Mouse (Mus musculus): Measurements from ENCODE around the gene Gpr132. TPM values are rescaled to one million over a fixed set of nuclear protein-coding genes. Genes with fewer than 3 reads are reported as not detected.

Gpr132 gene
- total and polyA plus RNA-seq, 3 experiments: 24.4 to 62.1 (median 44.7) TPM

DNA sequence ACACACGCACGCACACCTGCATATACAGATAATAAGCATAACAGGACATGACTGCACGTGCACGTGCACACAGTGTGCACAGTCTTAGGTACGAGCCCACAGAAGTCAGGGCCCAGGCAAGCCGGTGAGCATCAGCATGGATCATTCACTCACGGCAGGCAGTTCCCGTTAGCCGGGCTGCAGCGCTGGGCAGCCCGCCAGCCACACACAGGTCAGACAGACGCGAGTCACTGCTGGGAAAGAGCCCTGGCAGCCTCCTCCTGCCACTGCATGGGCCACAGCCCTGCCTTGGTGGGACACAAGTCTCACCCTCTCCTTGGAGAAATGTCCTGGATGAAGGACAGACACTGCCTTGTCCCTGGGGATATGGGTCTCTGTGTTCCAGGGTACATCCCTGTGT, 64.0 kb downstream of the Gpr132 start:
- no peak overlapping the region for H3K9ac ChIP-seq (ENCODE audit: insufficient read depth, low read depth)
- in situ Hi-C loops (cut with MboI; ENCODE audit: low pct_ligation_motif_present, low pct_unique_long_range_greater_than_20kb, low sequenced_read_pairs): no loop called here
- no peaks in the 10 kb centered on the region for H3K9me3 ChIP-seq (replicated peaks; ENCODE audit: low read length)
- DNase-seq (ENCODE audit: extremely low read depth): no peak
- peaks cover 22 to 41% of the 10 kb centered on the region in 2 experiments for H3K4me1 ChIP-seq (ENCODE audit: control insufficient read depth in 1 of 2, insufficient read depth in 2 of 2)
- dilution Hi-C loops (cut with MboI; ENCODE audit: extremely low pct_ligation_motif_present, extremely low pct_unique_long_range_greater_than_20kb, low sequenced_read_pairs): no loop called here
- no peak overlapping the region for H3K4me3 ChIP-seq (replicated peaks in 1 of 3; ENCODE audit: low read depth in 2 of 3, low read length in 2 of 3, poor library complexity in 1 of 3)
- no peaks in the 10 kb centered on the region for H3K36me3 ChIP-seq (replicated peaks in 1 of 2; ENCODE audit: control insufficient read depth in 1 of 2, insufficient read depth in 1 of 2, low read length in 1 of 2)
- no peak overlapping the region for H3K4me2 ChIP-seq (ENCODE audit: insufficient read depth, low read depth, poor library complexity, severe bottlenecking)
- no peak for TF ChIP-seq ZNF384 (IDR thresholded peaks at IDR 0.05; ENCODE audit: low read depth, low read length)
- TF ChIP-seq HCFC1 (IDR thresholded peaks at IDR 0.05; ENCODE audit: low read depth, low read length): no peak
- no peak for TF ChIP-seq JUN (IDR thresholded peaks at IDR 0.05; ENCODE audit: insufficient read depth, low read depth, low read length)
- TF ChIP-seq CHD2 (IDR thresholded peaks at IDR 0.05; ENCODE audit: low read length): no peak
- TF ChIP-seq MYC (IDR thresholded peaks at IDR 0.05; ENCODE audit: low read depth, low read length): no peak
- no peak for TF ChIP-seq USF2 (conservative IDR thresholded peaks at IDR 0.05; ENCODE audit: low read depth, low read length)
- no peak for TF ChIP-seq NELFE (IDR thresholded peaks at IDR 0.05; ENCODE audit: low read depth, low read length)
- no peak for TF ChIP-seq E2F4 (IDR thresholded peaks at IDR 0.05; ENCODE audit: insufficient replicate concordance, low read depth, low read length)
- no peak for TF ChIP-seq GABPA (IDR thresholded peaks at IDR 0.05; ENCODE audit: insufficient replicate concordance, low read depth, low read length)
- TF ChIP-seq NRF1 (IDR thresholded peaks at IDR 0.05; ENCODE audit: low read depth, low read length): no peak
- no peak for TF ChIP-seq MAZ (IDR thresholded peaks at IDR 0.05; ENCODE audit: low read depth, low read length)
- TF ChIP-seq JUND (conservative IDR thresholded peaks at IDR 0.05; ENCODE audit: low read depth, low read length): no peak
- no peak for TF ChIP-seq ZKSCAN1 (IDR thresholded peaks at IDR 0.05; ENCODE audit: borderline replicate concordance, low read depth, low read length)
- no peak for TF ChIP-seq MAFK (IDR thresholded peaks at IDR 0.05; ENCODE audit: insufficient replicate concordance, low read length)
- TF ChIP-seq SIN3A (IDR thresholded peaks at IDR 0.05; ENCODE audit: low read length): no peak
- no peak overlapping the region for H3K27ac ChIP-seq (ENCODE audit: insufficient read depth, low read depth)
- peaks cover 7% of the 10 kb centered on the region for H3K27me3 ChIP-seq (replicated peaks)
- no peaks in the 10 kb centered on the region for H3K79me2 ChIP-seq (replicated peaks; ENCODE audit: control insufficient read depth, extremely low read depth, insufficient read depth, poor library complexity, severe bottlenecking)

DNA sequence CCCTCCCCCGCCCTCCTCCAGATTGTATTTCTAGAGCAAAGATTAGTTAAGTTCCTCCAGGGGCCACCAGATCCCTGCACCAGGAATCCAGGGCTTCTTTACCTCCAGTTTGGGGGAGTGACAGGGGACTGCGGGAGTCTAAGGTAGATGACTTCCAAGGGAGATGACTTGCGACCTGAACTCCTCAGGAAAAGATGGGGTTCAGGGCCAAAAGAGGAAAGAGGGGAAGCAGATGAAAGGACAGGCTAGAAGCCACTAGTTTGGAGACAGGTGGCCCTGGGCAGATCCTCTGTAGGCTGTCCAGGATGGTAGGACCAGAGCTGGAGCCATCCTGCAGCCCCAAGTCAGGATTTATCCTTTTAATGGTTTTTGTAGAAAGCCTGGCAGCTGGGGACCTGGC, 65.1 kb downstream of the Gpr132 start:
- Histone ChIP-seq H3K27ac (ENCODE audit: insufficient read depth, low read depth) (no peak overlapping the region), H3K9me3 (replicated peaks; ENCODE audit: low read length) (no peaks in the 10 kb centered on the region), H3K36me3 (replicated peaks in 1 of 2; ENCODE audit: control insufficient read depth in 1 of 2, insufficient read depth in 1 of 2, low read length in 1 of 2) (no peaks in the 10 kb centered on the region), H3K27me3 (replicated peaks) (peaks cover 6% of the 10 kb centered on the region), H3K4me1 (ENCODE audit: control insufficient read depth in 1 of 2, insufficient read depth in 2 of 2) (peaks cover 29 to 44% of the 10 kb centered on the region in 2 experiments), H3K4me3 (replicated peaks in 1 of 3; ENCODE audit: low read depth in 2 of 3, low read length in 2 of 3, poor library complexity in 1 of 3) (no peak overlapping the region), H3K9ac (ENCODE audit: insufficient read depth, low read depth) (no peak overlapping the region), H3K79me2 (replicated peaks; ENCODE audit: control insufficient read depth, extremely low read depth, insufficient read depth, poor library complexity, severe bottlenecking) (no peaks in the 10 kb centered on the region), H3K4me2 (ENCODE audit: insufficient read depth, low read depth, poor library complexity, severe bottlenecking) (no peak overlapping the region)
- no peak for DNase-seq (ENCODE audit: extremely low read depth)
- TF ChIP-seq HCFC1 (IDR thresholded peaks at IDR 0.05; ENCODE audit: low read depth, low read length) (no peak), NELFE (IDR thresholded peaks at IDR 0.05; ENCODE audit: low read depth, low read length) (no peak), ZKSCAN1 (IDR thresholded peaks at IDR 0.05; ENCODE audit: borderline replicate concordance, low read depth, low read length) (no peak), IRF4 (IDR thresholded peaks at IDR 0.05; ENCODE audit: low read depth, low read length) (no peak)
- dilution Hi-C loops (cut with MboI; ENCODE audit: extremely low pct_ligation_motif_present, extremely low pct_unique_long_range_greater_than_20kb, low sequenced_read_pairs): no loop called here
- in situ Hi-C loops (cut with MboI; ENCODE audit: low pct_ligation_motif_present, low pct_unique_long_range_greater_than_20kb, low sequenced_read_pairs): no loop called here
